8 mouse cellular contexts compared by ENCODE assay signal in the genomic region with DNA sequence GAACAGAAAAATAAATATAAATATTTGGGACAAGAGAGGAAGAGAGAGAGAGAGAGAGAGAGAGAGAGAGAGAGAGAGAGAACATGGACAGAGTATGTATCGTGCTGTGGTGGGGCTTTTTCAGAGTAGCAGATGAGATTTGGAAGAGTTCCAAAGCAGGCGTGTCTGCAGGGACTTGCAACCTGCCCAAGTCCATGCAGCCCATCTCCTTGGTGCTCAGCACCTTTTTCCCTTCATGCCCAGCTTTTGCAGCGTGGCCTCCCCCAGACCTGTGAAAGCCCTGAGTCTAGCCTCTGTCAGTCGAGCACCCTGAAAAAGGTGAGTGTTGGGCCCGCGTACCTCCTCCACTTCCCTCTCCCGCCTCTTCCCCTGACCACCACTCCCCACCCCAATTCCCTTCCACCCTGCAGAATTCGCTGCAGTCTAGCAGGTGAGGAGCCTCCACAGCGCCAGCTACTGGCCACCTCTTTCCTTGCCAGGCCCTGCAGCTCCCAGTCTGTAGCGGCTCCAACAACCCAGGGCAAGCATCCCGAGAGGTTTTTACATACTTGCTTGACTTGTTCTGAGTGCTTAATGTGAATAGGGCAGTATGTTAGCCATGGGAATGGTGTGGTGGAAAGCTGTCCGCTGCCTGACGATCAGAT. TPM values are rescaled to one million over a fixed set of nuclear protein-coding genes. Genes with fewer than 3 reads are reported as not detected.
DNase-seq lines count a peak whose midpoint lies in the region; ATAC-seq and TF ChIP-seq lines count a peak whose summit lies in the region.

No protein-coding gene starts in this region.

- no peak overlapping the region for H3K27ac ChIP-seq in forebrain, embryonic 16.5 days (ENCODE audit: low read length)
- H3K27ac ChIP-seq in liver, embryonic 16.5 days (ENCODE audit: low read length): no peak overlapping the region

- H3ac ChIP-seq in C2C12 (ENCODE audit: control insufficient read depth, insufficient read length, low read depth): no peak overlapping the region

- H3K79me3 ChIP-seq in C2C12 (ENCODE audit: low read depth): peaks cover 16% of the 10 kb centered on the region

- peaks cover 11% of the 10 kb centered on the region for H3K36me3 ChIP-seq in C2C12 (ENCODE audit: control insufficient read depth, insufficient read depth)
- 0 out of 2 replicates have a peak, but pooled peaks cover 3% of the 10 kb centered on the region for H3K36me3 ChIP-seq in forebrain, embryonic 16.5 days (ENCODE audit: control insufficient read depth, insufficient read depth)
- no peaks in the 10 kb centered on the region; the same call in 1 of the 2 replicates for H3K36me3 ChIP-seq in liver, embryonic 16.5 days (ENCODE audit: control insufficient read depth, insufficient read depth)

- no peak overlapping the region for H3K4me2 ChIP-seq in forebrain, embryonic 16.5 days (ENCODE audit: low read length)
- H3K4me2 ChIP-seq in liver, embryonic 16.5 days (ENCODE audit: low read depth, low read length): peak overlapping the region; percentile 31; the same call in 1 of the 2 replicates

- no peaks in the 10 kb centered on the region for H3K9me3 ChIP-seq in forebrain, embryonic 16.5 days (ENCODE audit: control insufficient read depth, low read length)
- H3K9me3 ChIP-seq in liver, embryonic 16.5 days (replicated peaks; ENCODE audit: control insufficient read depth, low read length): no peaks in the 10 kb centered on the region

- peak; percentile 45; the same call in 1 of the 2 replicates for ATAC-seq in forebrain, embryonic 16.5 days
- peak; percentile 43; the same call in 1 of the 2 replicates for ATAC-seq in liver, embryonic 16.5 days (ENCODE audit: low read depth)

- H3K4me3 ChIP-seq in C2C12 (ENCODE audit: insufficient read depth, poor library complexity, severe bottlenecking): no peak overlapping the region
- no peak overlapping the region for H3K4me3 ChIP-seq in forebrain, embryonic 16.5 days (replicated peaks; ENCODE audit: low read length)
- no peak overlapping the region for H3K4me3 ChIP-seq in liver, embryonic 16.5 days (ENCODE audit: low read depth, low read length)

- H3K4me1 ChIP-seq in forebrain, embryonic 16.5 days (replicated peaks; ENCODE audit: control insufficient read depth, insufficient read depth, low read length): peaks cover 15% of the 10 kb centered on the region
- peaks cover 20% of the 10 kb centered on the region for H3K4me1 ChIP-seq in liver, embryonic 16.5 days (ENCODE audit: control insufficient read depth, low read depth, low read length)

- WGBS in forebrain, embryonic 16.5 days: 18% methylated on average over 13 of the region's 13 CpGs
- WGBS in liver, embryonic 16.5 days (ENCODE audit: insufficient replicate concordance): 17% methylated on average over 13 of the region's 13 CpGs

- peak; percentile 30 for TF ChIP-seq CTCF in C2C12 (IDR thresholded peaks at IDR 0.05; ENCODE audit: control insufficient read depth, insufficient read depth, insufficient read length)

- DNase-seq in ES-CJ7 (ENCODE audit: low read depth, low spot score): peak; percentile 90
- DNase-seq in cerebellum, adult 8-10 months: peak; percentile 58
- peak; percentile 31 to 54 for DNase-seq in kidney, adult 8-10 months
- DNase-seq in retina, embryonic 14.5 days (ENCODE audit: low spot score): peak; percentile 78
- peak; percentile 60 for DNase-seq in yolk sac, embryonic 10.5 days (ENCODE audit: low spot score)

- peaks cover 26% of the 10 kb centered on the region for H3K79me2 ChIP-seq in C2C12 (ENCODE audit: control insufficient read depth, insufficient read depth)

- no peaks in the 10 kb centered on the region for H3K27me3 ChIP-seq in C2C12 (ENCODE audit: control insufficient read depth, insufficient read depth, insufficient read length)
- no peaks in the 10 kb centered on the region for H3K27me3 ChIP-seq in forebrain, embryonic 16.5 days (replicated peaks; ENCODE audit: control insufficient read depth, insufficient read depth, low read length)
- no peaks in the 10 kb centered on the region for H3K27me3 ChIP-seq in liver, embryonic 16.5 days (ENCODE audit: control insufficient read depth, insufficient read depth, low read depth, low read length)

- H3K9ac ChIP-seq in forebrain, embryonic 16.5 days (replicated peaks; ENCODE audit: low read depth, low read length): no peak overlapping the region
- no peak overlapping the region for H3K9ac ChIP-seq in liver, embryonic 16.5 days (ENCODE audit: low read depth, low read length)

TF ChIP-seq in C2C12, 6 proteins besides CTCF, POLR2A, EP300 and RAD21:
- no peak for TF ChIP-seq MYOG (IDR thresholded peaks at IDR 0.05; ENCODE audit: control insufficient read depth, extremely low read depth, insufficient read length)
- no peak for TF ChIP-seq CEBPB (IDR thresholded peaks at IDR 0.05; ENCODE audit: low read depth)
- no peak for TF ChIP-seq FOSL1 (IDR thresholded peaks at IDR 0.05; ENCODE audit: insufficient read depth, low read length, poor library complexity, severe bottlenecking)
- TF ChIP-seq MAX (IDR thresholded peaks at IDR 0.05): no peak
- TF ChIP-seq MYOD1 (IDR thresholded peaks at IDR 0.05; ENCODE audit: control insufficient read depth, insufficient read length, low read depth): no peak
- no peak for TF ChIP-seq USF1 (IDR thresholded peaks at IDR 0.05; ENCODE audit: low read depth)

RNA-seq across cellular contexts. Expression of gene Smpd4, which starts 1.1 kb away (rescaled TPM):
- polyA plus RNA-seq in C2C12 (2012; fragmentation: generic; extraction: Trizol): 26.5 TPM
- 33.4 and 38.3 TPM in 2 replicates for polyA plus RNA-seq in forebrain, embryonic 16.5 days (2015; fragmentation: Nextera tagmentation; extraction: Ambion mirVana)
- 13.6 and 15.1 TPM in 2 replicates for polyA plus RNA-seq in liver, embryonic 16.5 days (2015; fragmentation: Nextera tagmentation; extraction: Ambion mirVana)

RNA-seq across cellular contexts. Expression of gene Ccdc74a, which starts 28.2 kb away (rescaled TPM):
- 9.6 TPM for polyA plus RNA-seq in C2C12 (2012; fragmentation: generic; extraction: Trizol)
- 5.5 and 7.7 TPM in 2 replicates for polyA plus RNA-seq in forebrain, embryonic 16.5 days (2015; fragmentation: Nextera tagmentation; extraction: Ambion mirVana)
- 2.2 and 2.5 TPM in 2 replicates for polyA plus RNA-seq in liver, embryonic 16.5 days (2015; fragmentation: Nextera tagmentation; extraction: Ambion mirVana)

RNA-seq across cellular contexts. Expression of gene Slc7a4, which starts 35.0 kb away (rescaled TPM):
- polyA plus RNA-seq in C2C12 (2012; fragmentation: generic; extraction: Trizol): 1.4 TPM
- 35.0 and 44.5 TPM in 2 replicates for polyA plus RNA-seq in forebrain, embryonic 16.5 days (2015; fragmentation: Nextera tagmentation; extraction: Ambion mirVana)
- 2.9 and 3.5 TPM in 2 replicates for polyA plus RNA-seq in liver, embryonic 16.5 days (2015; fragmentation: Nextera tagmentation; extraction: Ambion mirVana)

RNA-seq across cellular contexts. Expression of gene P2rx6, which starts 56.4 kb away (rescaled TPM):
- 1.9 TPM for polyA plus RNA-seq in C2C12 (2012; fragmentation: generic; extraction: Trizol)
- polyA plus RNA-seq in forebrain, embryonic 16.5 days (2015; fragmentation: Nextera tagmentation; extraction: Ambion mirVana): 1.5 and 1.6 TPM in 2 replicates
- polyA plus RNA-seq in liver, embryonic 16.5 days (2015; fragmentation: Nextera tagmentation; extraction: Ambion mirVana): 0.07 and 0.09 TPM in 2 replicates

RNA-seq across cellular contexts. Expression of gene Lrrc74b, which starts 57.0 kb away (rescaled TPM):
- polyA plus RNA-seq in C2C12 (2012; fragmentation: generic; extraction: Trizol): 0.06 TPM
- polyA plus RNA-seq in forebrain, embryonic 16.5 days (2015; fragmentation: Nextera tagmentation; extraction: Ambion mirVana): 0.38 and 1.0 TPM in 2 replicates
- 0.06 TPM in 1 of 2 replicates, not detected in the other for polyA plus RNA-seq in liver, embryonic 16.5 days (2015; fragmentation: Nextera tagmentation; extraction: Ambion mirVana)
